Mouse (Mus musculus) heart, embryonic 11.5 days (tissue): ENCODE data around the gene Ppif. TPM values are rescaled to one million over a fixed set of nuclear protein-coding genes. Genes with fewer than 3 reads are reported as not detected.
A peak's percentile ranks its signal among the peaks of the same experiment; 100 is the strongest.

Source experiments
- ATAC-seq: fragments of 200-750 bp; cut with Nextera tagmentation; replicated peaks from 2 replicates; pipeline ENCODE4 v1.8.0; 2017; ENCODE audit warnings: moderate library complexity; ENCODE audit not compliant: insufficient number of reproducible peaks, low FRiP score, low TSS enrichment
- H3K27ac ChIP-seq: fragments of 300-500 bp; sonication (generic); 2 replicates; pipeline ENCODE4 v1.5.1; 2014; ENCODE audit warnings: mild to moderate bottlenecking, low read depth, low read length
- H3K27me3 ChIP-seq: fragments of 300-500 bp; sonication (generic); 2 replicates; pipeline ENCODE4 v1.6.1; 2014; ENCODE audit warnings: mild to moderate bottlenecking, low read length, mixed read lengths; ENCODE audit not compliant: control insufficient read depth, insufficient read depth
- H3K36me3 ChIP-seq: fragments of 300-500 bp; sonication (generic); 2 replicates; pipeline ENCODE4 v1.6.1; 2014; ENCODE audit warnings: mild to moderate bottlenecking, low read length, moderate library complexity, mixed read lengths; ENCODE audit not compliant: control insufficient read depth, insufficient read depth
- H3K4me1 ChIP-seq: fragments of 300-500 bp; sonication (generic); 2 replicates; pipeline ENCODE4 v1.6.1; 2014; ENCODE audit warnings: low read length; ENCODE audit not compliant: control insufficient read depth, insufficient read depth
- H3K4me2 ChIP-seq: fragments of 300-500 bp; sonication (generic); 2 replicates; pipeline ENCODE4 v1.6.1; 2014; ENCODE audit warnings: mild to moderate bottlenecking, moderate library complexity
- H3K4me3 ChIP-seq: fragments of 300-500 bp; sonication (generic); 2 replicates; pipeline ENCODE4 v1.5.1; 2014; ENCODE audit warnings: low read depth, low read length
- H3K9ac ChIP-seq: fragments of 300-500 bp; sonication (generic); 2 replicates; pipeline ENCODE4 v1.6.1; 2014; ENCODE audit warnings: mild to moderate bottlenecking, low read depth, low read length, moderate library complexity
- H3K9me3 ChIP-seq: fragments of 300-500 bp; sonication (generic); replicated peaks from 2 replicates; pipeline ENCODE4 v1.6.1; 2016; ENCODE audit warnings: low read length; ENCODE audit not compliant: control insufficient read depth
- WGBS: fragments of 180-500 bp; shearing (Covaris S2); extraction: QIAGEN DNeasy Blood & Tissue Kit; methylation state at CpG from one replicate; pipeline ENCODE4 v1.1.7; 2014; ENCODE audit not compliant: insufficient replicate concordance; 5-methylcytosine and 5-hydroxymethylcytosine counted together
- polyA plus RNA-seq: library from polyadenylated mRNA; unstranded; fragments of >200 nt; fragmentation: Nextera tagmentation; extraction: Ambion mirVana; gene quantifications from 2 replicates; pipeline ENCODE4 v1.2.1, GENCODE M21; 2014

The Ppif gene
- polyA plus RNA-seq, 1 experiment from 2014 or later = 92.7 TPM

DNA sequence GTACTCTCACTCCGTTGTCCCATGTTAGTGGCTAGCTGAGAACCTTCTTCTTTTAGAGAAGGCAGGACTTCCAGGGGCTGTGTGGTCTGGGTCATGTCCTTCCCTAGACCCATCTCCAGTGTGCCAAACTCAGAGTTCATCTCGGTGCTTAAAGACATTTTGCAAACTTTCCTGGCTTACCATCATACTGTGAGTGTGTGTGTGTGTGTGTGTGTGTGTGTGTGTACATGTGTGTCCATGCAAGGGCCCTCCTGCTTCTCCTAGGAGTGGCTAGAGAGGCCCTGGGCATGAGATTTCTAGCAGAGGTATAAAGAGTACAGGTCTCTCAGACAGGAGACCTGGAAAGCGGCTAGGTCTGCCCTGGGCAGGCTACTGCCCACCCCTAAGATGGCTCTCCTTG lies 42.2 kb downstream of the Ppif start:
- peaks cover 64% of the 10 kb centered on the region for H3K4me1 ChIP-seq
- peak overlapping the region; percentile 91 for H3K27ac ChIP-seq

DNA sequence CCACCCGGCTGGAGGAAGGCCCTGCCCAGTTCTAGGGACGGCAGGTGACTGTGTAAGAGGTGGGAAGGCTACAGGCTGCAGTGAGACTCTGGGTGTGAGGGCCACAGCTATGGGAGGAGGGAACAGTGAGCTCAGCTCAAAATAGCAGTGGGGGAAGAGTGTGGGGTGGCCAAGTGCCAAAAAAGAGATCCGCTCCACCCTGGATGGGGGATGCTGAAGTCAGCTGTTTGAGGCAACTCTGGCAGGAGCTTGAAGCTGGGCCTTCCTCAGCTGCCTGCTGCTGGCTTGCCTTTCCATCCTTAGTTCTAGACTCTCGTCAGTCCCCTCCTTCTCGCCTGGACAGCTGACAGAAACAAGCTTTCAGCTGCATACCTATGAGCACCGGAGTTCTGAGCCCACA lies 42.6 kb downstream of the Ppif start:
- no peaks in the 10 kb centered on the region for H3K9me3 ChIP-seq
- peak overlapping the region; percentile 12; the same call in 1 of the 2 replicates for H3K9ac ChIP-seq
- peaks cover 64% of the 10 kb centered on the region for H3K4me1 ChIP-seq
- WGBS = 28% methylated on average over 6 of the region's 6 CpGs
- no peaks in the 10 kb centered on the region for H3K27me3 ChIP-seq
- H3K4me2 ChIP-seq = no peak overlapping the region
- H3K36me3 ChIP-seq = no peaks in the 10 kb centered on the region
- no peak overlapping the region for H3K4me3 ChIP-seq
- peak overlapping the region; percentile 91 for H3K27ac ChIP-seq
- ATAC-seq = peak; percentile 39

More for the DNA sequence above, 42.2 kb downstream of the Ppif start:
- no peak overlapping the region for H3K4me2 ChIP-seq
- H3K9ac ChIP-seq = peak overlapping the region; percentile 12; the same call in 1 of the 2 replicates
- H3K36me3 ChIP-seq = no peaks in the 10 kb centered on the region
- H3K4me3 ChIP-seq = no peak overlapping the region
- H3K9me3 ChIP-seq = no peaks in the 10 kb centered on the region
- H3K27me3 ChIP-seq = no peaks in the 10 kb centered on the region
- 67% methylated on average over 3 of the region's 3 CpGs for WGBS
- ATAC-seq = no peak

DNA sequence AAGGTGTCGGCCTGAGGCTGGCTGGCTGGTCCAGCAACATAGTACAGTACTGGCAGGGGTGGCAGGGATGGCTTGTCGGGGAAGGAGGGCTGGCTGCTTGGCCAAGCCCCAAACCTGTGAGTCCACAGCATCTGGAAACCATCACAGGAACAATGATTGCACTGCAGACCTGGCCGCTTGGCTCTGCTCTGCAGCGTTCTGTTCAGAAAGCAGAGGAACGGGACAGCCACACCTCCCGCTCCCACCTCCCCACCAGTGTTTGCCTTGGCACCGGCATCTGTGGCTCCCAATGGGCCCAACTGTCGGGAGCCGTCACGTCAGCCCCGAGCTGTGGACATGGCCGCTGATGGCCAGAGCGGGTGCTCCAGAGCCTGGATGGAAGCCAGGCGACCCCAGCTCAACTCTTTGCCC lies 44.6 kb downstream of the Ppif start:
- Histone ChIP-seq H3K27me3 (no peaks in the 10 kb centered on the region), H3K9me3 (no peaks in the 10 kb centered on the region), H3K27ac (peak overlapping the region; percentile 73), H3K4me3 (no peak overlapping the region), H3K4me1 (peaks cover 64% of the 10 kb centered on the region), H3K36me3 (no peaks in the 10 kb centered on the region), H3K9ac (no peak overlapping the region), H3K4me2 (no peak overlapping the region)
- WGBS = 24% methylated on average over 14 of the region's 14 CpGs
- peak; percentile 40 for ATAC-seq

DNA sequence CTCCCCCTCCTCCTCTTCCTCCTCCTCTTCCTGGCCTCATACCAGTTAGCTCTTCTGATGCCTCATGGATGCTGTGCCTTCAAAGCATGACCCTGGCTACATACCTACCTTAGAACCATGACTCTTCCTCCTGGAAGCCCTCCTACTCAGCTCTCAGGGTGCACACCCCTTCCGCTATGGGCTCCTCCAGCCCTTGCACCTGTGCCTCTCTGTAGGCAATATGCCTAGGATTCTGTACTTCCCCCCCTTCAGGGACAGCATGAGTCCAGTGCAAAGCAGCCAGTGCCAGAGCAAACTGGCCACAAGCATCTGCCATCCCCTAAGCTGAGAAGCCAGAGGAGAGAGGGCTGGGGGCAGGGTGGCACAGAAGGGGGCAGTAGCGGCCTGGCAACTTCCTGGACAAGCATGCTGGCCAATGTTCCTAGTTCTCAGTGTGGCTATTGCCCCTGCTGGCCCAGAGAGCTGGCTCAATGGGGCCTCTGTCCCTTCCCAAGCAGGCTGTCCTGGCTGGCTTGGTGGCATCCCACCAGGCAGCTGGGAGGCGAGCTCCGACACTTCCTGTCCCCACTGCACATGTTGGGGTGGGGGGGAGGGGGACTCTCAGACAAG lies 46.1 kb downstream of the Ppif start:
- H3K4me3 ChIP-seq = no peak overlapping the region
- H3K4me2 ChIP-seq = no peak overlapping the region
- no peaks in the 10 kb centered on the region for H3K36me3 ChIP-seq
- no peak overlapping the region for H3K9ac ChIP-seq
- no peak for ATAC-seq
- H3K4me1 ChIP-seq = peaks cover 56% of the 10 kb centered on the region
- no peaks in the 10 kb centered on the region for H3K27me3 ChIP-seq
- no peak overlapping the region for H3K27ac ChIP-seq
- no peaks in the 10 kb centered on the region for H3K9me3 ChIP-seq
- WGBS = 70% methylated on average over 4 of the region's 4 CpGs

DNA sequence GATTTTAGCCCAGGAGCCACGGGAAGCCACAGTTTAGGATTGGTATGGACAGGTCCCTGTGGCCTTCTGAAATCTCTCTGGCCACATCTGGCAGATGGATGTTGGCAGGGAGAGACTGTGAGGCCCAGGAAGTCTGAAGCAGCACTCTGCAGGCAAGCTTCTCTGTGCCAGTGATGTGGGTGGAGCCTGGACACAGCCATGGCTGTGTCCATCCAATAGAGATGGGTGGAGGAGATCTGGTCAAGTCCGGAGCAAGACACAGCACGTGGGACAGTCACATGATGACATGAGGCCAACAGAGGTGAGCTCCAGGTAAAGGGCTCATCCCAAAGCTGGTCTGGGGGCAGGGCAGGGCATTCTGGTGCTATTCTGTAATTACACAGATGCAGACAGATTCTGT lies 47.3 kb downstream of the Ppif start:
- Histone ChIP-seq H3K4me2 (no peak overlapping the region), H3K9ac (no peak overlapping the region), H3K27ac (no peak overlapping the region), H3K4me1 (peaks cover 56% of the 10 kb centered on the region), H3K27me3 (no peaks in the 10 kb centered on the region), H3K4me3 (no peak overlapping the region), H3K9me3 (no peaks in the 10 kb centered on the region), H3K36me3 (no peaks in the 10 kb centered on the region)
- 81% methylated on average over 3 of the region's 3 CpGs for WGBS
- no peak for ATAC-seq

DNA sequence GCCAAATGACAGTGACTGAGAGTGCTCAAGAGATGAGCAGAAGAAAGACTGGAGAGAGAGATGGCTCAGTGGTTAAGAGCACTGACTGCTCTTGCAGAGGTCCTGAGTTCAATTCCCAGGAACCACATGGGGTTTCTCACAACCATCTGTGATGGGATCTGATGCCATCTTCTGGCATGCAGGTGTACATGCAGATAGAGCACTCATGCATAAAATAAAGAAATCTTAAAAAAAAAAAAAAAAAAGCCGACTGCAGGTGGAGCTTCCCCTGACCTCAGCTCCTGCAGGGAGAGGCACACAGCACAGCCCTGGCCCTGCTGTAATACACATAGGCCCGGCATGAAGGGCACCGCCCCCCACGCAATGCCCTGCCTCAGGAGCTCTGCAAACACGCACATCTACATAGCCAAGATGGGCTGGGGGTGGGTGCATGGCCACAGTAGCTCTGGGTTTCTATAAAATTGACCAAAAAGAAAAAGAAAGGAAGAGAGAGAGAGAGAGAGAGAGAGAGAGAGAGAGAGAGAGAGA lies 48.0 kb downstream of the Ppif start:
- 73% methylated on average over 5 of the region's 5 CpGs for WGBS
- no peak overlapping the region for H3K4me2 ChIP-seq
- H3K9me3 ChIP-seq = no peaks in the 10 kb centered on the region
- H3K27ac ChIP-seq = no peak overlapping the region
- peaks cover 54% of the 10 kb centered on the region for H3K4me1 ChIP-seq
- H3K27me3 ChIP-seq = no peaks in the 10 kb centered on the region
- H3K4me3 ChIP-seq = no peak overlapping the region
- H3K36me3 ChIP-seq = no peaks in the 10 kb centered on the region
- H3K9ac ChIP-seq = no peak overlapping the region
- no peak for ATAC-seq

DNA sequence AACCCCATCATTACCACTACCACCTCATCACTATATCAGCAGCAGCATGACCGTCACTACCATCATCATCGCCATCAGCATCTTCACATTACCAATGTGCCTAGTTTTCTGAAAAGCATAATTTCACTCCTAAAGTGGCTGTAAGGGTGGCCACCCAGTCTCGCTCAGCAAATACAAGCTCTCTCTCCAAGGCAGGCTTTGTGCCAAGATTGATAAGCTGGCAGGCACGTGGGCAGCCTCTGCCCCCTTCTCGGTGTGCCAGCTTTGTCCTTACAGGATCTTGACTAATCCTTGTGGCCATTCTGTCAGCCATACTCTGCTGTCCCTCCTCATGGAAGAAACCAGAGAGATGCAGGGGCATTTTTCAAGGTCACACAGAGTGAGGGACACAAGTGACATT lies 49.0 kb downstream of the Ppif start:
- Histone ChIP-seq H3K4me2 (no peak overlapping the region), H3K27ac (no peak overlapping the region), H3K36me3 (no peaks in the 10 kb centered on the region), H3K9me3 (no peaks in the 10 kb centered on the region), H3K27me3 (no peaks in the 10 kb centered on the region), H3K4me3 (no peak overlapping the region), H3K9ac (no peak overlapping the region), H3K4me1 (peaks cover 53% of the 10 kb centered on the region)
- no peak for ATAC-seq
- WGBS = 78% methylated on average over 5 of the region's 5 CpGs

DNA sequence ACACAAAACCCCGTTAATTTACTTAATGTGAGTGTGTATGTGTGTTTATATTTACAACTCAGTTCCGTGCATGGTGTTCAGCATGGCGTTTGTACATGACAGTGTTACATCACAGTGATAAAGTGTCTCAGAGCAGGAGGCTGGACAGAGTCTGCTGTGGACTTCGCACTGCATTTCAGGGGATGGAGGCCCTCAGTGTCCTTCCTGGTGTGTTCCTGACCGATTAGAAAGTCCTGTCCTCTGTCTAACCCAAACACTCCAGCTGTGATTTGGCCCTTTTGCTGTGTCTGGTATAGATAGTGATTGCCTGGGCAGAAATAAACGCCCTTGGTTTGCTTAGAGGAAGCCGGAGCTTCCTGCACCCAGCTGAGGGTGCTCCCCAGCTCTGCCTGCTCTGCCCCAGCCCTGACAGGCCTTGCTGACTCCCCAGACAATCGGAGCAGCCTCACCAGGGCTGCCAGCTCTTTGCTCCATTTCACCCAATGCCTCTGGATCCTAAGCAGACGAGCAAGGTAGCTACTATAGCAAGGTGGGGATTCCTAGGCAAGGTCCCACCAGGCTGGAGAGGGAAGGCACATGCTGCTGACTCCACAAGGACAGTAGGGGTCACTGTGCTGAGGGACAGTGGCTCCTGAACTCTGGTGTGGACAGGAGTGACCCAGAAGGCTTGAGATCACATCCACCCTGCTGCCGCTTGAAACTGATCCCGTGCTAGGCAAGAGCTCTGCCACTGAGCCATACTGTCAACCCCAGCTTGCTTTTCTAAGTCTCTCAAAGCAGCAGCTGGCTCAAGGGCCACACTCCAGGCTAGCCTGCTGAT lies 51.6 kb downstream of the Ppif start:
- Histone ChIP-seq H3K36me3 (no peaks in the 10 kb centered on the region), H3K4me2 (no peak overlapping the region), H3K27ac (peak overlapping the region; percentile 57), H3K9me3 (no peaks in the 10 kb centered on the region), H3K9ac (0 out of 2 replicates have a peak overlapping the region, but pooled peaks have one; percentile 54), H3K4me1 (peaks cover 56% of the 10 kb centered on the region), H3K27me3 (no peaks in the 10 kb centered on the region), H3K4me3 (no peak overlapping the region)
- ATAC-seq = no peak
- WGBS = 33% methylated on average over 11 of the region's 11 CpGs
